Mouse (Mus musculus) neural tube, embryonic 14.5 days (tissue): ENCODE results near the gene Acox2. TPM values are rescaled to one million over a fixed set of nuclear protein-coding genes. Genes with fewer than 3 reads are reported as not detected.

Source experiments
- ATAC-seq: fragments of 200-750 bp; cut with Nextera tagmentation; 2 replicates; pipeline ENCODE4 v1.8.0; 2017; ENCODE audit warnings: low read depth, mild to moderate bottlenecking, moderate TSS enrichment, moderate library complexity
- H3K27ac ChIP-seq: fragments of 300-500 bp; sonication (generic); 2 replicates; pipeline ENCODE4 v1.5.1; 2014; ENCODE audit warnings: low read depth, mild to moderate bottlenecking, control low read depth, low read length, moderate library complexity, mixed read lengths
- H3K27me3 ChIP-seq: fragments of 300-500 bp; sonication (generic); 2 replicates; pipeline ENCODE4 v1.6.1; 2014; ENCODE audit warnings: low read length; ENCODE audit not compliant: control insufficient read depth, insufficient read depth
- H3K36me3 ChIP-seq: fragments of 300-500 bp; sonication (generic); 2 replicates; pipeline ENCODE4 v1.6.1; 2014; ENCODE audit warnings: low read length, mixed read lengths; ENCODE audit not compliant: control insufficient read depth, insufficient read depth
- H3K4me1 ChIP-seq: fragments of 300-500 bp; sonication (generic); 2 replicates; pipeline ENCODE4 v1.6.1; 2014; ENCODE audit warnings: low read length; ENCODE audit not compliant: control insufficient read depth, insufficient read depth
- H3K4me2 ChIP-seq: fragments of 300-500 bp; sonication (generic); 2 replicates; pipeline ENCODE4 v1.6.1; 2014; ENCODE audit warnings: mild to moderate bottlenecking, low read depth, low read length, control low read depth
- H3K4me3 ChIP-seq: fragments of 300-500 bp; sonication (generic); 2 replicates; pipeline ENCODE4 v1.5.1; 2014; ENCODE audit warnings: low read depth, low read length, control low read depth, mixed read lengths
- H3K9ac ChIP-seq: fragments of 300-500 bp; sonication (generic); replicated peaks from 2 replicates; pipeline ENCODE4 v1.6.1; 2014; ENCODE audit warnings: low read depth, mild to moderate bottlenecking, control low read depth, low read length, mixed read lengths
- H3K9me3 ChIP-seq: fragments of 300-500 bp; sonication (generic); 2 replicates; pipeline ENCODE4 v1.6.1; 2016; ENCODE audit warnings: low read length; ENCODE audit not compliant: control insufficient read depth
- WGBS: fragments of 180-500 bp; shearing (Covaris S2); extraction: QIAGEN DNeasy Blood & Tissue Kit; methylation state at CpG from one replicate; pipeline ENCODE4 v1.1.7; 2014; 5-methylcytosine and 5-hydroxymethylcytosine counted together
- polyA plus RNA-seq: library from polyadenylated mRNA; unstranded; fragments of >200 nt; fragmentation: Nextera tagmentation; extraction: Ambion mirVana; gene quantifications from 2 replicates; pipeline ENCODE4 v1.2.1, GENCODE M21; 2014

The Acox2 gene
- polyA plus RNA-seq, 1 experiment from 2014 or later, result not detected

GRCm38 (mm10) chr14:8213803-8214224 lies 45.3 kb downstream of the Acox2 start, which contains the start of gene Kctd6:
Kctd6 (plus strand) TSS chr14:8214140.
- peak within 1 kb of the TSS; percentile 84 for H3K9ac ChIP-seq
- WGBS, result under 1% methylated on average over 17 of the region's 49 CpGs
- peak within 1 kb of the TSS; percentile 67 for H3K4me3 ChIP-seq
- H3K4me2 ChIP-seq, result peak within 1 kb of the TSS; percentile 79
- ATAC-seq, result peak; percentile 96
- peaks cover 18% of the 10 kb centered on the region for H3K4me1 ChIP-seq
- no peaks in the 10 kb centered on the region for H3K9me3 ChIP-seq
- peaks cover 2% of the 10 kb centered on the region; the same call in 1 of the 2 replicates for H3K27me3 ChIP-seq
- no peaks in the 10 kb centered on the region for H3K36me3 ChIP-seq
- H3K27ac ChIP-seq, result peak within 1 kb of the TSS; percentile 92

GRCm38 (mm10) chr14:8212996-8213395 lies 46.2 kb downstream of the Acox2 start:
- Histone ChIP-seq H3K4me3 (no peak overlapping the region), H3K9me3 (no peaks in the 10 kb centered on the region), H3K27me3 (peaks cover 2% of the 10 kb centered on the region; the same call in 1 of the 2 replicates), H3K9ac (no peak overlapping the region), H3K27ac (no peak overlapping the region), H3K4me2 (no peak overlapping the region), H3K4me1 (peaks cover 11% of the 10 kb centered on the region; the same call in 1 of the 2 replicates), H3K36me3 (no peaks in the 10 kb centered on the region)
- WGBS, result 75% methylated on average over 2 of the region's 2 CpGs
- no peak for ATAC-seq

- Histone ChIP-seq H3K4me2 (no peak overlapping the region), H3K4me1 (peaks cover 1% of the 10 kb centered on the region; the same call in 1 of the 2 replicates), H3K27ac (no peak overlapping the region), H3K36me3 (no peaks in the 10 kb centered on the region), H3K27me3 (no peaks in the 10 kb centered on the region), H3K9me3 (no peaks in the 10 kb centered on the region), H3K9ac (no peak overlapping the region), H3K4me3 (no peak overlapping the region)
- no peak for ATAC-seq
- 85% methylated on average over 2 of the region's 2 CpGs for WGBS
Observed at GRCm38 (mm10) chr14:8209896-8210295, 49.3 kb downstream of the Acox2 start.

GRCm38 (mm10) chr14:8208876-8209275 lies 50.3 kb downstream of the Acox2 start:
- H3K4me2 ChIP-seq, result no peak overlapping the region
- no peak overlapping the region for H3K9ac ChIP-seq
- no peaks in the 10 kb centered on the region for H3K36me3 ChIP-seq
- H3K27ac ChIP-seq, result no peak overlapping the region
- no peaks in the 10 kb centered on the region for H3K9me3 ChIP-seq
- ATAC-seq, result no peak
- no peaks in the 10 kb centered on the region for H3K4me1 ChIP-seq
- 66% methylated on average over 3 of the region's 3 CpGs for WGBS
- H3K27me3 ChIP-seq, result no peaks in the 10 kb centered on the region
- no peak overlapping the region for H3K4me3 ChIP-seq

- no peak overlapping the region for H3K4me2 ChIP-seq
- ATAC-seq, result no peak
- no peaks in the 10 kb centered on the region for H3K36me3 ChIP-seq
- no peaks in the 10 kb centered on the region for H3K9me3 ChIP-seq
- H3K4me3 ChIP-seq, result no peak overlapping the region
- 67% methylated on average over 5 of the region's 5 CpGs for whole genome bisulfite sequencing
- no peaks in the 10 kb centered on the region for H3K4me1 ChIP-seq
- H3K27me3 ChIP-seq, result no peaks in the 10 kb centered on the region
- H3K9ac ChIP-seq, result no peak overlapping the region
- no peak overlapping the region for H3K27ac ChIP-seq
Observed at GRCm38 (mm10) chr14:8207543-8207942, 51.6 kb downstream of the Acox2 start.

- ATAC-seq, result peak; percentile 61; the same call in 1 of the 2 replicates
- WGBS, result 11% methylated on average over 5 of the region's 5 CpGs
- no peak overlapping the region for H3K27ac ChIP-seq
Observed at GRCm38 (mm10) chr14:8207105-8207504, 52.0 kb downstream of the Acox2 start.

GRCm38 (mm10) chr14:8206179-8206910 lies 52.8 kb downstream of the Acox2 start:
- Histone ChIP-seq H3K9me3 (no peaks in the 10 kb centered on the region), H3K27ac (no peak overlapping the region), H3K9ac (no peak overlapping the region), H3K27me3 (no peaks in the 10 kb centered on the region), H3K4me1 (no peaks in the 10 kb centered on the region), H3K4me2 (no peak overlapping the region), H3K4me3 (no peak overlapping the region), H3K36me3 (no peaks in the 10 kb centered on the region)
- 60% methylated on average over 9 of the region's 9 CpGs for WGBS
- ATAC-seq, result no peak

More at GRCm38 (mm10) chr14:8207105-8207504, 52.0 kb downstream of the Acox2 start:
- no peaks in the 10 kb centered on the region for H3K36me3 ChIP-seq
- no peaks in the 10 kb centered on the region for H3K27me3 ChIP-seq
- H3K4me2 ChIP-seq, result no peak overlapping the region
- no peaks in the 10 kb centered on the region for H3K9me3 ChIP-seq
- no peaks in the 10 kb centered on the region for H3K4me1 ChIP-seq
- no peak overlapping the region for H3K9ac ChIP-seq
- H3K4me3 ChIP-seq, result no peak overlapping the region

GRCm38 (mm10) chr14:8201715-8202114 lies 57.4 kb downstream of the Acox2 start:
- ATAC-seq, result no peak
- no peaks in the 10 kb centered on the region for H3K27me3 ChIP-seq
- 90% methylated on average over 3 of the region's 3 CpGs for WGBS
- no peak overlapping the region for H3K9ac ChIP-seq
- H3K4me2 ChIP-seq, result no peak overlapping the region
- H3K36me3 ChIP-seq, result no peaks in the 10 kb centered on the region
- H3K27ac ChIP-seq, result no peak overlapping the region
- H3K4me1 ChIP-seq, result no peaks in the 10 kb centered on the region
- no peaks in the 10 kb centered on the region for H3K9me3 ChIP-seq
- no peak overlapping the region for H3K4me3 ChIP-seq

GRCm38 (mm10) chr14:8200769-8201168 lies 58.4 kb downstream of the Acox2 start:
- Histone ChIP-seq H3K27ac (no peak overlapping the region), H3K27me3 (no peaks in the 10 kb centered on the region), H3K9me3 (no peaks in the 10 kb centered on the region), H3K4me2 (no peak overlapping the region), H3K4me1 (no peaks in the 10 kb centered on the region), H3K36me3 (no peaks in the 10 kb centered on the region), H3K9ac (no peak overlapping the region), H3K4me3 (no peak overlapping the region)
- no peak for ATAC-seq
- 81% methylated on average over 5 of the region's 5 CpGs for WGBS
